Mouse (Mus musculus) thymus, postnatal 10 days (tissue): Measurements from ENCODE around the gene Gm21190.
"Not testable (repeated sequence)": the region's sequence is repeated elsewhere in the genome, so short reads cannot be mapped to it uniquely, and the experiment has no call there.

ENCODE experiments used
- DNase-seq, 2 experiments: peaks; one replicate each; pipeline ENCODE4 v3.0.0; 2021; ENCODE audit warnings: low spot score in 2 of 2

Gene Gm21190

DNA sequence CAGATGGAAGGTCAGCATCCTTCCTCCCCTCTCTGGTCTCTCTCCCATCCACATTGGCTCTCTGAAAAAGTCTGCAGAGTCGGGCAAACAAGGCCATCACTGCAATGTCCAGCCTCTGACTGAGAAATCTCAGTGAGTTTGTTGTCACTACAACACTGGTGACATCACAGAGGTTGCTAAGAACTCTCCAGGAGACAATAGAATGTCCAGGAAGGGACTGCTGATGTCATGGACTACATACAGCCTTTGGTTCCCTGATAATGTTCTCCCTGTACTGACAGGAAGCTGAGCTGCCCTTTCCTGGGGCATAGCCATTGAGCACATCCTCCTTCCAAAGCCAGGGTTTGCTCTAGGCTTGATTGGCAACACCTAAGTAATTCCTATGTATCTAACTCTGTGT is at the start of gene Gm21190:
Gm21190 (minus strand) TSS at position 101 of the 400 bp plus-strand sequence.
- DNase-seq: not testable (repeated sequence)

DNA sequence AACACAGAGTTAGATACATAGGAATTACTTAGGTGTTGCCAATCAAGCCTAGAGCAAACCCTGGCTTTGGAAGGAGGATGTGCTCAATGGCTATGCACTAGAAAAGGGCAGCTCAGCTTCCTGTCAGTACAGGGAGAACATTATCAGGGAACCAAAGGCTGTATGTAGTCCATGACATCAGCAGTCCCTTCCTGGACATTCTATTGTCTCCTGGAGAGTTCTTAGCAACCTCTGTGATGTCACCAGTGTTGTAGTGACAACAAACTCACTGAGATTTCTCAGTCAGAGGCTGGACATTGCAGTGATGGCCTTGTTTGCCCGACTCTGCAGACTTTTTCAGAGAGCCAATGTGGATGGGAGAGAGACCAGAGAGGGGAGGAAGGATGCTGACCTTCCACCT is 48.0 kb upstream of the Gm21190 start, which contains the start of gene Gm21083:
Gm21083 (plus strand) TSS at position 301 of the 400 bp plus-strand sequence.
- not testable (repeated sequence) for DNase-seq

DNA sequence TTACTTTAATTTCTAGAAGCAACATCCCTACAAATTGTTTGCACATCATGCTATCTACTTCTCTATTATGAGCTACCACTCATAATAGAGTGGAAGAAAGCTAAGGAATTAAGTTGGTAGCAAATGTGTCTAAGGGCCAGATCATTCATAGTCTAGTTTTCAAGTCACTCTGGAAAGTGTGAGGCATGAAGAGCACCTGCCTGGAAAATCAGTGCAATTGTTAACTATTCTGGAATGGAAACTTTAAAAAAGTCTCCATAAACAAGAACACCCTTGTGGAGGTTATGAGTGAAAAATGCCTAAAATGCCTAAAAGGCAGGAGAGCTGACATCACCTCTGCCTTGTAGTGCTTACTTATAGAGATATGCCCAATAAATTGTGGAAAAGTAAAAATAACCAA is 44.7 kb upstream of the Gm21190 start:
- not testable (repeated sequence) for DNase-seq

DNA sequence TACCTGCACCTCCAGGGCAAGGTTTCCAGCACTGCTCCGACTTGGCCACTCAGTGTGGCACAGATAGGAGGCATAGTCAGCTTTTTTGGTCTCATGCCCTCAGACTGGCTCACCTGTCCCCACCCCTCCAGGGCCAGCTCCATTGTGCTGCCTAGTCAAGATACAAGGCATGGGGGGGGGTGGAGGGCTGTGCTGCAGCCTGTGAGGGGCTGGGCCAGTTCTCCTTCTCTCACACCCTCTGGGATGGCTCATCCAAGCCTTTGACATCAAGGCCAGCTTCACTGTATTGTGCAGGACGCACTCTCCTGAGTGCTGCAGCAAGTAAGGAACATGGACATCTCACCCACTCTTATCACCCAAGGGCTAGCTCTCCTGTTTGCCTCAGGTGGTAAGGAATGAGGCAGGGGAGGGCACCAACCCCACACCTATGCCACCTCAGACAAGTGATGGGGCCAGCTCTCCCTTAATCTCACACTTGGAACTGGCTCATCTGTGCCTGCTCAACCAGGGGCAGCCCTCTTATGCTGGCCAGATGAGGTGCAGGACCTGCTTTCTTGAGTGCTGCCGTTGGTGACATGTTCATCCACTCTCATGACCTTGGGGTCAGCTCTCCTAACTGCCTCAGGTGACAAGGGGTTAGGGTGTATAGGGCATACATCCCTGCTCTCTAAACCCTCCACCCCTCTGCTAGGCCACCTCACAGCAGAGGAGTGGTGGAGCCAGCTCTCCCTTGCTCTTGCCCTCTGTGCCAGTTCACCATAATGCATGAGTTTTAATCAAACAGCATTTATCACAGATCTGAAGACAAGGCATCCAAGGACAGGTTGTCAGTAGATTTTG is 32.6 kb upstream of the Gm21190 start:
- DNase-seq: not testable (repeated sequence)

DNA sequence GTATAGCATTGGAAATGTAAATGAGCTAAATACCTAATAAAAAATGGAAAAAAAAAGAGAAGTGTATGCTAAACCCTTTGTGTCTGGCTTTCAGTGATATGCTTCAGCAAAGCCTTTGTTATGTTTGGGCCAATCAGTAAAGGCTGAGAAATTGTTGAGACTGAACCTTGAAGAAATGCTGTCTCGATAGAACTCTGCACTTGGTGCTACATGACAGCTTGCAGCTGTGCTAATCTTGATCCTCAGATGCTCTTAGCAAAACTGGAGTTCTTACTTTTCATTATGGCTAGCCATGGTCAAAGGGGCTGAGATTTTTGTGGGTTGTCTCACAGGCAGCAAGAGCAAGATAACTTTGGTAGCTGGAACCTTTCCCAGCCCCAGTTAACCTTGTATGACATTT is 29.6 kb upstream of the Gm21190 start:
- not testable (repeated sequence) for DNase-seq

DNA sequence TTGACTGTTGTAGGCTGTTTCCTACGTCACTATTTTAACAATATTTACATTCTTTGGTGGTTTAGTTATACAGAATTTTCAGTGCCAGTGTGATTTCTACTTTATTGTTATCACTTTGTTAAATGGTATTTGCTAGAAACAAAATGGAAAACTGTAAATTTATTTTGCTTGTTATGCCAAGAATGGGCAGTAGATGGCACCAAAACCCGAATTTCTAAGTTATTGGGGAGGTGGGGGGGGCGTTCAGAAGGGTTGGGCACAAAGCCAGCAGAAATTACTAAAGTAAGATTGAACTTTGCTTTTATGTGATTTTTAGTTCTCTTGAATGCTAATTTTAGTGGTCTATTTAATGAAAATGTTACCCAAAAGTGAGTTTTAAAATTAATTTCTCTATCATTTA is 20.6 kb upstream of the Gm21190 start:
- not testable (repeated sequence) for DNase-seq

DNA sequence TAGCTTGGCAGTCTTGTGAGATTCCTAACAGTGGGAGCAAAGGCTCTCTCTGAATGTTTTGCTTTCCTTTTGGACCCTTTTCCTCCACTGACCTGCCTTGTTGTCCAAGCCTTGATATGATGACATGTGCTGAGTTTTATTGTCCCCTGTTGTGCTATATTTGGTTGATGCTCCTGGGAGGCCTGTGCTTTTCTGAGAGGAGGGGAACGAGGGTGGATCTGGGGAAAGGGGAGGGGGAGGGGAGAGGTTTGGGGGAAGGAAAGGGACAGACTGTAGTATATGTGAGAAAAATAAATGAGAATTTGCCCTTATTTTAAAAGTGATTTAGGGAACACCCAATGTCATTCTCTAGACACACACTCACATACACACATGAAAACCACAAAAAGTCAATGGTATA is 20.1 kb upstream of the Gm21190 start:
- not testable (repeated sequence) for DNase-seq

DNA sequence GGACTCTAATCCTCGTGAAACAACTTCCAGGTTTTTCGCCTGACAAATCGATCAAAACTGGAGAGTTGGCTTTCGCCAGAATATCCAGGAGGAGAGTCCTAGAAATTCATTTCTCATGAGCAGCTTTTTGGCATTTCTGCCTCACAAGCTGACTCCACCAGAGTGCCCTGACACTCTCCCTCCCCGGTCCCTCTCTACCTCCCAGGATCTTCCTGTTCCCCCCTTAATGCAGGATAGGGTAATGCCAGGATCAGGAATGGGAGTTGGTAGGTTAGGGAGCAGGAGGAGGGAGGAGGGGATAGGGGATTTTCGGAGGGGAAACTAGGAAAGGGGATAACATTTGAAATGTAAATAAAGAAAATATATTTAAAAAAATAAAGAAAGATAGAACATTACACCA is 19.6 kb upstream of the Gm21190 start:
- DNase-seq: not testable (repeated sequence)

DNA sequence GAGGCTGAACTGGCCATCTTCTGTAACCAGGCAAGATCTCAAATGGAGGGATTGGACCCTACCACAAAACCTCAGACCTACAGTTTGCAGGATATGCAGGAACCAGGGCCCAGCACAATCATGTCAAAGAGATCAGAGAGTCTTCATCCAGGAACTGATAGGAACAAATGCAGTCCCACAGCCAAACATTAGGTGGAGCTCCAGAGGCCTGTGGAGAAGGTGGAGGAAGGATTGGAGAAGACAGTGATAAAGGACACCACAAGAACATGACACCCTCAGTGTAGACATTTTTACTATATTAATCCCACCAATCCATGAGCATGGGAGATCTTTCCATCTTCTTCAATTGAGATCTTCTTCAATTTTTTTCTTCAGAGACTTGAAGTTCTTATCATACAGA is 6.6 kb downstream of the Gm21190 start:
- DNase-seq: not testable (repeated sequence)

DNA sequence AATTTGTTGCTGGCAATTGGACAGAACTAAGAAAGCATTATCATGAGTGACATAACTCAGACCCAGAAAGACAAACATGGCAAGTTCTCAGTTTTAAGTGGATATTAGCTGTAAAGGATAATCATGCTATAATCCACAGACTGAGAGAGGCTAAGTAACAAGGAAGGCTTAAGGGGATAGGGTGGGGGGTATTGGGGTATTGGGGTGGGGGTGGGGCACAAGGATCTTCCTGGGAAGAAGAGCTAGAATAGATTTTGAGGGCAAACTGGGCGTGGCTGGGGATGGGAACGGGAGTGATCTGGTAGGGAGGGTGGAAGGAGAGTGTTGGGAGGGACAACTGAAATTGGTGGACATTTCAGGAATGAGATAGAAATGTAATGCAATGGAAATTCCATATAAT is 7.0 kb downstream of the Gm21190 start:
- not testable (repeated sequence) for DNase-seq

DNA sequence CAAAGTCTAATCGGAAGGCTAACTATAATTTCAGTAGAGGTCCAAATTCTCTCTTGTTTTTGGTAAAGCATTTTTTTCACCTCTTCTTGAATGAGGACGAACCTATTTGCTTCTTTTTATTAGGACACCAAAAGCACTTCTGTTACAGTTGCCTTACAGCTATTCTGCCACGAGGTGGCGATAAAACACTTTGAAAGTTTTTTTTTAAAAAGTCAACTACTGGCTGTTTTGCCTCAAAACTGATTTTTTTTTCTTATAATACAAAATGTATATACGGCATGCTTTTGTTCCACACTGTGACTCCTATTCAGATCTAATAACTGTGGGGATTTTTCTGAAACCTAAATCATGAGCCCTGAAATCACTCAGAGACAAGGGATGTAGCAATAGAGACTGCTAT is 8.6 kb downstream of the Gm21190 start:
- not testable (repeated sequence) for DNase-seq

DNA sequence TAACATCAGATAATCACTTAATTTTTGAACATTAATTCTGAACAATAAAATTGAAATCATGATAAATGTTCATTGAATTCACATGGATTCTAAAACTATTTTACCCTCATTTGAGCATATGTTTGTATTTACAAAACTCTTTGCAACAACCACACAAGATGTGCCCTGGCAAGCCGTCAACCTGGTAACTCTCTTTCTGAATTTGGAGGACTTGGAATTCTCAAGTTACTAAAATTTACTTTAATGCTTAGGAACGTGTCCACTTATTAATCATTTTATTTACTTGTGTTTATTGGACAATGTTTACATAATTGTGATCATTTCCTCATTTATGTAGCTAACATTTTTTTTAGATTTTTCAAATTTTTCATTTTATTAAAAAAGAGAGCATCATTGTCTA is 11.9 kb downstream of the Gm21190 start:
- not testable (repeated sequence) for DNase-seq

DNA sequence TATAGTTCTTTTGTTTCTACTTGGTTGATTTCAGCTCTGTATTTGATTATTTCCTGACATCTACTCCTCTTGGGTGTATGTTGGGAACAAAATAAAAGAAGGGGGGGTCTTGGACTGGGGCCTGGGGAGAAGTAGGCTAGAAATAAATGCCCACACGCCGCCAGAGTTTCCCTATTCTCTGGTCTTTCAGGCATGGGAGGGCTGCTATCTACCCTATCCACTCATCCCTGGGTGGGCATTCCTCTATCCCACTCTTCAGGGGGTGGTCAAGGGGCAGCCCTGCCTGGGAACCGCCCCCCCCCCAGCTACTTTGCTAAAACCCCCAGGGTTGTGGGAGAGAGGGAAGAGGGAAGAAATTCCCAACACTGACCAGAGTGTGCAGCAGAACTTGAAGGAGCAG is 16.8 kb downstream of the Gm21190 start:
- not testable (repeated sequence) for DNase-seq

DNA sequence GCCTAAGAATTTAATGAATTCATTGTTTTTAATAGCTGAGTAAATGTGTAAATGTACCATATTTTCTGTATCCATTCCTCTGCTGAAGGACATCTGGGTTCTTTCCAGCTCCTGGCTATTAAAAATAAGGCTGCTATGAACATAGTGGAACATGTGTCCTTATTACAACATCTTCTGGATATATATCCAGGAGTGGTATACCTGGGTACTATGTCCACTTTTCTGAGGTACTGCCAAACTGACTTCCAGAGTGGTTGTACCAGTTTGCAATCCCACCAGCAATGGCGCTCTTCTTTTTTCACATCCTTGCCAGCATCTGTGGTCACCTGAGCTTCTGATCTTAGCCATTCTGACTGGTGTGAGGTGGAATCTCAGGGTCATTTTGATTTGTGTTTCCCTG is 19.1 kb downstream of the Gm21190 start:
- DNase-seq: not testable (repeated sequence)

DNA sequence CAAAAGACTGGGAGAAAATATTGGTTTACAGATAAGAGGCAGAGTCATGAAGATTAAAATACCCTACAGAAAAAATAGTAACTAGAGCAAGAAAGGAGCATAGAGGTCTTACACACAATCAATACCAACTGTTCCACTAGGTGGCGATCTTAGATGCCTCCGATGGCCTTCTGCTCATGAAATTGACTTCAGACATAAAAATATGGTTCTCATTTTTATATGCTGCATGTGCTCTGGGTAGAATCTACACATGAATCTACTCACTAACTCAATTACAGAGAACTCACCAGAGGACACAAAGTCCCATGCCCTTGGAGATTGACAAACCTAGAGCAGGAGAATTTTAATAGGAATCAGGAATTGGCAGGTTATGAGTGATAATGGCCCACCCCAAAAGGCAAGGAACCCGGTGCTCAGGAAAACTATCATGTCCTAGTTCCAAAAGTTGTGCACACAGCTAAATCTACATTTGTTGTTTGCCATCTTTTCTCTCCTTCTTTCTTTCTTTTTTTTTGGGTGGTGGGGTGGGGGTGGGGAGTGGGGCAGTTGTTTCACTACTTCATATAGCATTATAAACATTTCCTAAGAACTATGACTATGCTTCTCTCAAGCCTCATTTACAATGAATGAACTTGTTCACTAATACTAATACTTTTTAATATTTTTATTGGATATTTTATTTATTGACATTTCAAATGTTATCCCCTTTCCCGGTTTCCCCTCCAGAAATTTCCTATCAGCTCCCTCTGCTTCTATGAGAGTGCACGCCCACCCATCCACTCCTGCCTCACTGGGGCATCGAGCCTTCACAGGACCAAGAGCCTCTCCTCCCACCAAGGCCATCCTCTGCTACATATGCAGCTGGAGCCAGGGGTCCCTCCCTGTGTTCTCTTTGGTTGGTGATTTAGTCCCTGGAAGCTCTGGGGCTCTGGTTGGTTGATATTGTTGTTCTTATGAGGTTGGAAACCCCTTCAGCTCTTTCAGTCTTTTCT is 20.3 kb downstream of the Gm21190 start:
- not testable (repeated sequence) for DNase-seq

DNA sequence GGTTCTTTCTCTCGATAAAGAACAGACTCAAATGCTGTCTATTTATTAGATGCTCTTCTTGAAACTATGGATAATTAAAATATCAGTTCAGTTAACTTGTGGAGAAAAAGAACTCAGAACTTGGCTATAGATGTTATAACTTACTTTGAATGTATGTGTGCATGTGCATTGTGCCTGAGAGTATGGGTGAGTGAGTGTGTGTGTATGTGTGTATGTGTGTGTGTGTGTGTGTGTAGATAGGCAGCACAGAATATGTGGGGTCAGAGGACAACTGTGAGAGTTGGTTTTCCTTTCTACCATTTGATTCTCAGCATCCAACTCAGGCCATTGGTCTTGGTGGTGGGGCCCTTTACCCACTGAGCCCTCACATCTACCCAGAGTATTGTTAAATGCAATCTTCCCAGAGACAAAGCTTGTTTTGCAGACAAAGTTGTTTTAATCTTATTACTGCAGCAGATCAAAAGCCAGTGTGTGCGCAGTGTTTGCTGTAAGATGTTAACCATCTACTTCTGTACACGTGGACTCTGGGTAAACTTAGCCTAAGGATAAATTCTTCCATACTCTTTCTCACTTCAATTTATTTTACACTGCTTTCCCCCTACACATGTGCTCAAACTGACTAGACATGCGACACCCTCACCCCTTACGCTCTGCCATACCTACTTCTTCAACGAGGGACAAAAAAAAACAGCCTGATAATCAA is 21.1 kb downstream of the Gm21190 start:
- DNase-seq: not testable (repeated sequence)

DNA sequence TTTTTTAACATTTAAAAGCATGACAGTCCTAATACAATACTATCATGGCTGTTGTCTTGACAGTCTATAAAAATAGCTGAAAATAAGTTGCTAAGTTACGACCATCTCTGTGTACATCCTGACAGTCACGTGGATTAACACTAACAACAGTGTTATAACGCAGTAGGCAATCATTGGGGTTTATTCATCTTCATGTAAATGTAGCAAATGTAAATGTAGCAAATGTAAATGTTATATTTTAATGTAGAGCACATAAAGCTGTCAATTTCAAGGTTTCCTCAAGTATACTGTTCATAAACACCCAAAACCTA is 21.8 kb downstream of the Gm21190 start:
- no peak for DNase-seq

DNA sequence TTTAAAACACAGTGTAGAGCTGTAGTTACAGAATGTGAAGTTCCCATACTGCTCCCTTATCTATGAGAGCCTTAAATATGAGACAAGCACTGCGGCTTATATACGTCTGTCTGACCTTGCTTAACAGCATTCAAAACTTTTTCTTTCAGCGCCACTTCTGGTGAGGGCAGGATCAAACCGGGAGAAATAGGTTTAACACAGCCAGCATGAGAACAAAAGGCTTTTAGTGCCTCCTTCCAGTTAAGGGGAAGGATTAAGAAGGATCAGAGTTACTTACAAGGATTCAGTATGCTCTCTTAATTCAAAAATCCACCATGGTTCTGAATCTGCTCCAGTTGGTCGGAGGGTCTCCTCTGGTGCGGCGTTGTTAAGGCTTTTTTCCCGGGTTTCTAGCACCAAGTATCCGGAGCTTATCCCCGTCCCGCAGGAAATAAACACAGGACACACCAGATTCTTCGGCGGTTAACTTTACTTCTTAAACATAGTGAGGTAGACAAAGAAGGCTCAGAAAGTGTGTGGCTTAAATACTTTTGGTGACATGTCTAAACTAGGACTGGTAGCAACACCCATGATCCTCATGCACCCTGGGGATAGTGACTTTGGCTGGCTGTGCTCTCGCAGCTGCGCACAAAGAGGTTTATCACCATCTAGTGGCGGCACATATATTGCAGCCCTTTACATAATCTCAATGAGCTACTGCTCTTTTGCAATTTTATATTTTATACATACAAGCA is 22.3 kb downstream of the Gm21190 start:
- no peak for DNase-seq

DNA sequence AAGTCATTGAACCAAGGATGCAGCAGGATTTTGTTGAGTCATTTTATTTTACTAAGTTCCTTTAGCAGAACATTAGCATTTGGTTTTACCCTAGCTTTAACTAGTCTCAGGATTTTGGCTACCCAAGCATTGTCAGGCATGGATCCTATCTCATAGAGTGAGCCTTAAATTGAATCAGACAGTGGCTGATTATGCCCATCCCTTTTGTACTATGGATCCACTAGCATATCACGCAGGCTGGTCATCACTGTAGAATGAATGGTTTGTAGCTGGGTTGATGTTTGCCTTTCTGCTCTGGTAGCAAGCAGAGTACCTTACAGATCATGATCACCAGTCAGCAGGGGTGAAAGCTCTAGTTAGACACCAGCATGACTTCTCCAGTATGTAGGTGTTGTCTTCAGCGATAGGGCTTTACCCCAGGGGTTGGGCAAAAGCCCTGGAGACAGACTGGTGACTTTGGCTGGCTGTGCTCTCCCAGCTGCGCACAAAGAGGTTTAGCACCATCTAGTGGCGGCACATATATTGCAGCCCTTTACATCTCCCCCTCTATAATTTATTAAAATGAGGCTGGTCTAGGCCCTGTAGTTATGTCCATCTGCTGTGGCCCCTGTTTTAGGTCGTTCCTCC is 30.1 kb downstream of the Gm21190 start:
- DNase-seq: not testable (repeated sequence)

DNA sequence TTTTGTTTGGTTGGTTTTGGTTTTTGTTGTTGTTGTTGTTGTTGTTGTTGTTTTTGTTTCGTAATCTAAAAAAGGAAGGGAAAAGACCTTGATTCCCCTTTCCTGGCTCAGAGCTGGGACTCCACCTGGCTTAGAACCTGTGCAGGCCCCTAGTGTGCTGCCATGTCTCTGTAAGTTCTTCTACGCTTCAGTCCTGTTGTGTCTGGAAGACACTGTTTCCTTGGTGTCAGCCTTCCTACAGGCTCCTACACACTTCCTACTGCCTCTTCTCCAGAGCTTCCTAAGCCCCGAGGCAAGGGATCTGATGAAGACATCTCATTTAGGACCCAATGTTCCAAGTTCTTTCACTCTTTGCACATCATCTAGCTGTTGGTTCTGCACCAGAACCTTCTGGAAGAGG is 30.7 kb downstream of the Gm21190 start:
- not testable (repeated sequence) for DNase-seq

DNA sequence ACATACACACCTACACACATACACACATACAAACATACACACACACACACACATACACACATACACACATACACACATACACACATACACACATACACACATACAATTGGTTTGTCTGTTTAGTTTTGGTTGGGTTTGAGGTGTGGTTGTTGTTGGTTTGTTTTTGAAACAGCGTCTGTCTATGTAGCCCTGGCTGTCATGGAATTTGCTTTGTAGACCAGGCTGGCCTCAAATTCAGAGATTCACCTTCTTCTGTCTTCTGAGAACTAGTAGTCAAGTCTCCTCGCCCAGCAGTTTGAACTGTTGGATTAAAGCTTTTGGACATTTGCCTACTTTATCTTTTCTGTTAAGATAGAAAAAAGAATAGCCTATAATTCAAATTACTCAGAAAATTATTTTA is 38.1 kb downstream of the Gm21190 start:
- not testable (repeated sequence) for DNase-seq
